Mouse (Mus musculus): ENCODE data around the gene Trmt13. TPM values are rescaled to one million over a fixed set of nuclear protein-coding genes. Genes with fewer than 3 reads are reported as not detected.

Gene Trmt13
- 36.5 TPM for total RNA-seq (2023)

DNA sequence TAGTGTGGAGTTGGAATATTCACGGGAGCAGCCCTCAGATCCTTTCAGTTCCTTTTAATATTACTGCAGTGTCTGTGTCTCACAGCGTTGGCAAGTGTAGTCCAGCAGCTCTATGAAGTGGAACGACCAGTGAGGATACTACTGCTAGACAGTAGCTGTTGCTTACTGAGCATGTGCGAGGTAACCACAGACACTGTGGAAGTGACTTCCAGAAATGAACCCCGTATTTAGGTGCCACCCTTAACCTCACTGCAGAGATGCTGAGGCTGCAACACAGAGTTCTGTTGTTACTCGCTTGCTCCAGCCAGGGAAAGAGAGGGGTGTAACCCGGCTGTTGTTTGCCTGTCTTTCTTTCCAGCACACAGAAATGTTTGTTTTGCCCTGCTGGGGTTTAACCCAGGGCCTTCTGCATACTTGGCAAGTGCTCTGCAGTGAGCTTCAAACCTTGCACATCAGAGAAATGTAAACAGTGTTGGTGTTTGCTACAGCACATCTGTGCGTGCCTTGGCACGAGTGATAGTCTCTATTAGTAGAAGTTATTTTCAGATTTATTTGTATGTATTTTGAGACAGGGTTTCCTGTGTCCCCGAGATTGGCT, at the start of gene Trmt13:
TSS of gene Trmt13 (minus strand) at position 293 of the 598 bp plus-strand sequence.

DNA sequence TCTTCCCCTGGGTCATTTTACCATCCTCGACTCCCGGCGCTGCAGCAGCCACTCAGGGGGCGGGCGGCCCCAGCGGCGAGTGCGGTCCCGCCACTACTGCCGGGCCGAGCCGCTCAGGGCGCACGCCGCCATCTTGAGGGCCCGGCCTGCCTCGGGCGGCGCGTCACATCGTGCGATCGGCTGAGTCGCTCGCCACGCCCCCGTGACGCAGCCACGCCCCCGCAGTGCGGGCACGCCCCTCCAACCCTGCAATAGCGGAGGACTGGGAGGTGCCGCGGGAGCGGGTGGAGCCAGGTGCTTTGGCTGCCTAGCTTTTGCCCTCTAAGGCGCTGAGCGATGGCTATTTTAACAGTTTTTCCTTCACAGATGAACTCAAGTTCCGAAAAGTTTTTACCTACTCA, 48.1 kb upstream of the Trmt13 start, which contains the start of gene Mfsd14a:
TSS of gene Mfsd14a (minus strand) at position 215 of the 401 bp plus-strand sequence.

DNA sequence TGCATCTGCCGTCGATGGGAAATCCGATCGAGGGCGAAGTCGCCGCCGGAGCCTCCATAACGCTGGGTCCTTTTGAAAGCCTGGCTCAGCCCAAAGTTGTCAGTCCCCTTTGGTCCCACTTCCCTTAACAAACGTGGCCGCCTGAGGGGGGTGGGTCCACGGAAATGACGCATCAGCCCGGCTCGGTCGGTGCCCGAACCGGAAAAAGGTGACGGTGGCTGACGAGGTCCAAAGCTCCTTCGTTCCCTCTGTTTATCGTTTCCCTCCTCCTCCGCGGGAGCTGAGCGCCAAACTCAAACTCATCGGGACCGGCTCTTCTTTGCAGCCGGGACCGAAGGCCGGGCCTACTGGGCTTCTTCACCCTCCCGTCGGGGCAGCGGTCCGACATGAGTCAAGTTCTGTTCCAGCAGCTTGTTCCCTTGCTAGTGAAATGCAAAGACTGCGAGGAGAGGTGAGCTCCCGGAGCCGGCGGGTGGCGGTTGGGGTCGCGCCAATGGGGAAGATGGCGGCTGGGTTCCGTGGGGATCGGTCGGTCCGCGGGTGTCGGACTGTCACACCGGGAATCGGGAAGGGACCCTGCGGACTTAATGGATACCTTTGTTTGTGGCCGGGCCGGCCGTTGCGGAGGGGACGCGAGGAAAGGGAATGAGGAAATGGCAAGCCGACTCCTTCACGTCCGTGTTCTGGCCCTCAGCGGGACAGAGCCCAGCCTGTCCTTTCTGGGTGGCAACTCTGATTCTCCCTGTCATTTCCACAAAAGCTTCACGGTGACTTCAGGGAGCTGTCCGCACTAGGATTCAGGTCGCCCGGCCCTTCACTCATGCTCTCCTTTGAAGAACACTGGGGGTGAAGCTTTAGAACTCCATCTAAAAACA, 19.4 kb downstream of the Trmt13 start, which contains the start of gene Sass6:
TSS of gene Sass6 (plus strand) at position 255 of the 875 bp plus-strand sequence.

DNA sequence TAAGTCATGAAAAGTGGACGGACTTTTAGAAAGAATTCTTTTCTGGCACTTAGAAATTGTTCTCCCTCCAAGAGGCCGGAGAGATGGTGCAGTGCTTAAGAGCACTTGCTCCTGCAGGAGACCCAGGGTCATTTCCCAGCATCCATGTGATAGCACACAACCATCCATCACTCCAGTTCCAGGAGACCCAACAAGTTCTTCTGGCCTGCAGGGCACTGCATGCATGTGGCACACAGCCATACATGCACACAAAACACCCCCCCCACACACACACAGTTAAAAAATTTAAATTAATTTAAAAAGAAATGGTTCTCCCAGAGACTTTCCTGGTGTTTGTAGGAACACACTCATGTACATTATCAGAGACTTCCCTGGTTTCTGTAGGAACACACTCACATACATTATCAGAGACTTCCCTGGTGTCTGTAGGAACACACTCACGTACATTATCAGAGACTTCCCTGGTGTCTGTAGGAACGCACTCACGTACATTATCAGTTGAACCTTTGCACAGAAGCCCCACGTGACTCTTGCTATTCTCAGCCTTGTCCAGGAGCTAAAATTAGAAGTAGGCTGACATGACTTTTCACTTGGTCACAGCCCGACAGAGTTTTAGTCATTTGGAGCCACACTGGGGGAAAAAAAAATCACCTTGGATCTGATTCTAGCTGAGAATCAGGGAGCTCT, 51.8 kb downstream of the Trmt13 start, which contains the start of gene Lrrc39:
TSS of gene Lrrc39 (plus strand) at position 566 of the 687 bp plus-strand sequence.

Other genes starting within 250 kb of the Trmt13 start
- gene Cdc14a, start 190.6 kb downstream of the Trmt13 start, total RNA-seq (2023) = 17.5 TPM
- gene Rtca, start 106.4 kb downstream of the Trmt13 start, total RNA-seq (2023) = 14.5 TPM
- gene Dbt, start 101.5 kb downstream of the Trmt13 start, total RNA-seq (2023) = 13.2 TPM
- gene Lrrc39, start 51.6 kb downstream of the Trmt13 start, total RNA-seq (2023) = not detected
- gene Sass6, start 19.6 kb downstream of the Trmt13 start, total RNA-seq (2023) = 8.6 TPM
- 62.9 TPM for gene Mfsd14a, start 48.1 kb upstream of the Trmt13 start, total RNA-seq (2023)
- not detected for gene Gm43191, start 66.7 kb upstream of the Trmt13 start, total RNA-seq (2023)
- 21.5 TPM for gene Slc35a3, start 98.2 kb upstream of the Trmt13 start, total RNA-seq (2023)
- gene Agl, start 193.6 kb upstream of the Trmt13 start, total RNA-seq (2023) = 12.3 TPM
- 21.0 TPM for gene Frrs1, start 244.9 kb upstream of the Trmt13 start, total RNA-seq (2023)

All from CD8-positive naive resting alpha-beta T cell, adult 57 days (primary cell).